Mouse (Mus musculus) skeletal muscle tissue, adult 2 months (tissue): ENCODE measurements around the gene Pitx1.

Experiments used
- DNase-seq: peaks from one replicate; pipeline ENCODE4 v3.0.0-alpha.2; 2012; ENCODE audit warnings: low read depth, low spot score

Gene Pitx1

GRCm38 (mm10) chr13:55784268-55784667 is 51.7 kb downstream of the Pitx1 start, which contains the start of gene Catsper3:
Gene Catsper3, plus strand, starts transcription at chr13:55784568.
- DNase-seq: no peak

DNA sequence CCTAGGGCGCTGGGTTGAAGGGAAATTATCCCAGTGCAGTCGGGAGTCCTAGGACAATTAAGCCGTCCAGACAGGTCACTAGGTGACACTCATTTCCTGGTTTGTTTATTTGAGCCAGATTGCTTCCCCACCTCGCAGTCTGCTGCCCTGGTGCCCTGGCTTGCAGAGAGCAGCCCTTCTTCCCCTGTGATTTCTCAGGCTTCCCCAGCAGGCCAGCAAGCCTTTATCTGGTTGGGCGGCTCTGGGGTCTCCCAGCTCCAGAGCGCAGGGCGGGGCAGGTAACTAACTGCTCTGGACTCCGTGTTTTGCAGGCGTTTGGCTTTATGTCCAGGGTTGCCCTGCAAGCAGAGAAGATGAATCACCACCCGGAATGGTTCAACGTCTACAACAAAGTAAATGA is 60.9 kb downstream of the Pitx1 start:
- DNase-seq: no peak
